Mouse (Mus musculus) kidney, postnatal 25 days (tissue): ENCODE data around the gene Mpz.
A peak's percentile ranks its signal among the peaks of the same experiment; 100 is the strongest.

Experiments
- DNase-seq, 2 experiments: peaks; one replicate each; pipeline ENCODE4 v3.0.0; 2021; ENCODE audit warnings: mixed read lengths in 2 of 2

Gene Mpz

DNA sequence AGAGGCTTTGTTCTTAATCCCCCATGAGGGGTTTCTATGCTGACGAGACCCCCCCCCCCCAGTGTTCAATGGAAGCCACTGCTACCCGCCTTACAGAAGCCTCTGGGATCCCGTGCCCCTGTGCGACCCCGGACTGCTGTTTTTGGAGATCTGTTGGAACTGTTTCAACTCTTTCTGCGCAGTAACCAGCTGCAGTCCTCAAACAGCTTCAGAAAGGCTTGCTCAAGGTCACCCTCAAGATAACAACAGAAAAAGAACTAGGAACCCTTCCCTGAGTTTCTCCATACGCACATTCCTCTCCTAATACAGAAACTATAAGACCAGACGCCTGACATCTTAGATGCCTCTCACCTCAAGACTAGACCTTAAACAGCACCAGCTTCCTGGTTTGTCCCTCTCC is 38.5 kb downstream of the Mpz start:
- DNase-seq, result peak in 1 of 2 experiments; percentile 24

DNA sequence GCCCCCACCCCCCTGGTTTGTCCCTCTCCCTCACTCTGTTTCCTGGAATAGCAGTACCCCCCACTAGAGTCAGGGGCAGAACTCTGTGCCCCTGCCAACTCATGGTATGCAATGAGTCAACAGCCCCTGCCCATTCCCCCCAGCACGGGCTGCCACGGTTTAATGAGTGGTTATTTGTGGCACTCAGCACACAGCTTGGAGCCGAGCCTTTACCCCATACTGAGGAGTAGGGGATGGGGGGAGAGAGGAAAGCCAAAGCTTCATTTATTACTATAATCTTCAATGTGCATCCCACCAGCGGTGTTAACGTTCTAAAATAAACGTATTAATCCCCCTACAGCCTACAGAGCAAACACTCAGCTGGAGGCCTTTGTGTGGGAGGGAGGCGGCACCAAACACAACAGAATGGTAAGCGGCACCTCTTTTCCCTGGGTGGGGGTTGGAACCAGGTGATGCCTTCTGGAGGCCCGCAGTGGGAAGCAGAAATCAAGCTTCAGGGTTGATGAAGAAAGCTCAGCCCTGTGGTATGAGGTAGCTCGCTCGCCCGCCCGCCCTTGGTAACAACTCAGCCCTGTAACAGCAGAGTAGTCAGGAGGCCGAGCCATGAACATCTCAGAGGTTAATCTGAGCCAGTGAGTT is 39.1 kb downstream of the Mpz start:
- no peak for DNase-seq

DNA sequence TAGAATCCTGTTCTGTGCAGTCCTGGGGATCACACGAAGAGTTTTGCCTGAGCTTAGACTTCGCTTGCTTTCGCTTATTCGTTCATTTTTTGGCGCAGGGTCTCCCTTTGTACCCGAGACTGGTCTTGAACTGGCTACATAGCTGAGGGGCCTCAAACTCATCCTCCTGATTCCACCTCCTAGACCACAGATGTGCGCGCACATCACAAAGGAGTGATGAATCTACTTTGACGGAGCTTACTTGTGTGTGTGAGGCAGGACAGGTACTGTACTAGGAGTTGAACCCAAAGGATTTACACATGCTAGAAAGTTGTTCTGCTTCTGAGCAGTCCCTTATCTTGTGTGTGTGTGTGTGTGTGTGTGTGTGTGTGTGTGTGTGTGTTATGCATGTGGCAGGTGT is 40.3 kb downstream of the Mpz start:
- DNase-seq, result no peak

DNA sequence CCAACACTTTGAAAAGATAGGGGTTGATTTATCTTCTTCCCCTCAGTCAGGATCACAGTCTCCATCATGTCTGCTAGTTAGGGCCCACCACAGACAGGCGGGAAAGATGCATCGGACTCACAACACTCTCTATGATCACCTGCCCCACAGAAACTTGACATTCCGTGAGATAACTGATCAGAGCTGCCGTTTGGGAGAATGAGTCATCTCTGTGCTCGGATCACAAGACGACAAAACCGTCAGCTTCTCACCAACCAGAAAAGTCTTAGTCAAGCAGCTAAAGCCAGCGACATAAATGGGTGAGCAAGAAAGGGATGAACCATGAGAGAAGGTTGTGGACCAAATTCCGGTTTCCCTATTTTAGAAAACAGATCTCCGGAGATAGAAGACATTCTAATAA is 41.8 kb downstream of the Mpz start:
- DNase-seq, result no peak

DNA sequence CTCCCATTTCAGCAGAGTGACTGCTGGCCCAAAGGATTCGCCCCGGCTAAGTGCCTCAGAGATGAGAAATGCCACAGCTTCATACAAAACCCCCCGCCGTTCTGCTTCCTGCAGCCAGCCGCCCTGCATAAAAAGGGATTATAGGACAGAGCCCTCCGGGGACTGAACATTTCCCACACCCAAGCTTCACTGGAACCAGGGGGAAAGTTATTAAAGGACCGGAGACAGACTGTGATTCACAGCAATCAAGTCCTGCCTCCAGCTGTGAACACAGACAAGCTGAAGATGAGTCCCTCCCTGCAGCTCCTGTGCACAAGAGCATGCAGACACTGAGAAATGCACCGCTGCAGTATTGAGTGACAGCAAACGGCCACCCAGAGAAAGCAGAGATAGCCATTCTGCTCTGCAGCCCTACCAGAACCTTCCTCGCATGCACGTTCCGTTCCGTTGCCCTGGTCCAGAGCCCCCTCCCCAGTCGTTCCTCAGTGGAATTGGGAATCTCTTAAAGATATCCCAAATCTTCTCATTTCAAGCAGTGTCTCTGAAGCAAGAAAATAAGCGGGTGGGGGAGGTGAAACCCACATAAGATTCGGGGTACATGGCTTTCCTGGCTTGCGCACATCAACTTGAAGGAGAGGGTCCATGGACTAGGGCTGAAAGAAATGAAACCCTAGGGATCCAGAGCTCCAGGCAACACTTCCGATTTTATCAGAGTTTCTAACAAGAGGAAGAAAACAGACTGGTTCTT is 42.8 kb downstream of the Mpz start:
- DNase-seq, result no peak

DNA sequence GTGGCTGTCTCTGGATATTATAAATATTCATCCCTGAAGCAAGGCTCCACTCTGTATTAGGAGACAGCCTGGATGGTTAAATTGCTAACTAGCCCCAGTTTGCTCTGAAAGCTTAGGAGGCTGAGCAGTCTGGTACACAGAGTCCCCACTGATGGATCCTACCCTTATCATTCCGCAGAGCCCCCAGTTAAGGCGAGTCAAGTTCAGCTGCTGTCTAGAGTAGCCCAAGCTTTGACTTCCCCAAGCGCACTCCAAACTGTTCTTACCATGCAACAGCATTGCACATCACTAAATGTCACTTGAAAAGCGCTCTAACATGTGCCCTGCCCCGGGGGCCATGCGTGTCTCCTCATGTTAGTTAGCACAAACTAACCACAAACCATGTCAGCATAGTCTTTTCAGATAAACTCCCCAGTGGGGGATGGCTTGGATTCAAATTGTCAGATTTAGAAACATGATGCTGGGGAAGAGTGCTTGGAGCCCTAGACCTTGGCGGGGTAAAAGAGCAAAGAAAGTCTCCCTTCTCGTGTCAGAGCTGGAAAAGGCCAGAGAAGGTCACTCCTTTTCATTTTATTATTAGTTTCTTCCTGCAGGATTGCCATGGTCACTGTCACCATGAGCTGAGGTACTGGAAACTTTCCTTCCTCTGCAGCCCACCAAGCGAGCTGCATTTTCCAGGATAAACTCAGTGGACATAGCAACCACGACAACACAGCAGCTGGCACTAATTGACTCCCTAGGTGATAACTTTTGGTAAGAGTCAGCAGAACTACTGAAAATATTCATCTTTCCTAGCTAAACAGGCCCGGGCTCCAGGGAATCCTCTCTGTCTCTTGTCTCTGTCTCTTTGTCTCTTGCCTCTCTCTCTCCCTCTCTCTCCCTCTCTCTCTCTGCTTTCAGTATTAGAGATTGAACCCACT is 43.7 kb downstream of the Mpz start:
- DNase-seq, result no peak

DNA sequence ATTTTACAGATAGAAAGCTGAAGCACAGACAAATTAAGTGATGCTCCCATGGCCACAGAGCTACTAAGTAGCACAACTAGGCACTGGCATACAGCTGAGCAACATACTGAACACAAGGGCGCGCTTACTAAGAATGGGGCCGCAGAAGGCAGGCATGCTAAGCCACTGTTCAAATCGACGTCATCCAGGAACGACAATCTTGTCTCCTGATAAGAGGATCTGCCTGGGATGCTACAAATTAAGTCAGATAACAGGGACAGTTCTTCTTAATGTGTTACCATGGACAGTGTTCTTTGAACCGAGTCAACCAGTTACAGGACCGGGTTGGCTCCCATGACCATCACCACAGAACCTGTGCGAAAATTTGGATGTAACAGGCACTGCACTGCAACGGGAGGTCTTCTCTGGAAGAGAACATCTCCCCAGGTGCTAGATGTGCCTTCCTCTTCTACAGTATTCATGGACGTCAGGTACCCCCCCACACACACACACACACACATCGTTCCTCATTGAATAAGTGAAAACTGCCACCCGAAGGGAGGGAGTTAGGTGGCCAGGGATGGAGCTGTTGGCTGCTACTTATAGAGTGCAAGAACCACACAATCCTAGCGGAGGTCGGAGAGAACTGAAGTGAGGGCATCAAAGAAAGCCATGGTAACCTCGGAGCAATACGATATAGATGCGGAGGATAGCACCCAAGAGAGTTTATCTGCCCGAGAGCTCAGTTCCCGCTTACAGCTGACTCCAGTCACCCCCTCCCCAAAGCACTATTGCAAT is 44.7 kb downstream of the Mpz start:
- no peak for DNase-seq

DNA sequence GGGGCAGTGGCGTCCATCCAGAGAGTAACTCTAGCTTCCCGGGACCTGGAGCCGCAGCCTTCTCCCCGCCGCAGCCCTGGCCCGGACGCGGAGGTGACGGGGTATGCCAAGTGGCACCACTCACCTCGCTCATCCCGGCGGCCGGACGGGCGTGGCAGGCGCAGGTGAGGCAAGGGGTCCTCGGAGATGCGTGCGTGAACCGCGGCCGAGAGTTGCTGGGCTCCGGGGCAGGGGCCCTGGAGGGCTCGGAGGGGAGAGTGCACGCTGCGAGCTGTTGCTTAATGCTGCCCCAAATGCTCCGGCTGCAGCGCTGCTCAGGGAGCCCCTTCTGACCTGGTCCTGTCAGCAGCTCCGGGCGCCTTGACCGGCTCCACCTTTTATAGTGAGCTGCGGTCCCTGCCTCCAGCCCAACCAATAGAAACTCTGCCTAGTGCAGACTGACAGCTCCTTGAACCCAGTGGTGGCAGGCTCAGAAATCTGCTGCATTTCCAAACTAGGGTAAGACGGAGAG is 45.4 kb downstream of the Mpz start, which contains the start of gene Pcp4l1:
TSS of gene Pcp4l1 (minus strand) at position 382 of the 511 bp plus-strand sequence.
- DNase-seq, result peak; percentile 56 to 76

DNA sequence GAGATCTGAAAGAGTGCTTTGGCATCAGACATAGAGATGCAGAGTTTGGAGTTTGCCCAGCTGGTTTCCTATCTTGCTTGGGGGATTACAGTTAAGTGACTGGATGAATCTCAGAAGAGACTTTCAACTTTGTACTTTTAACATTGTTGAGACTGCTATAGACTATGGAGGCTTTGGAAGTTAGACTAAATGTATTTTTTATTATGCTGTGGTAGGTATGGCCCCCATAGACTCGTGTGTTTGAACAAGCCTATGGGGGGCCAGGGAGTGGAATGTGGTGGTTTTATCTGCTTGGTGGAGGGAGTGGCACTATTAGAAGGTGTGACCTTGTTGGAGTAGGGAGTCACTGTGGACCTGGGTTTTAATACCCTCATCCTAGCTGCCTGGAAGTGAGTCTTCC is 49.0 kb downstream of the Mpz start:
- no peak for DNase-seq

DNA sequence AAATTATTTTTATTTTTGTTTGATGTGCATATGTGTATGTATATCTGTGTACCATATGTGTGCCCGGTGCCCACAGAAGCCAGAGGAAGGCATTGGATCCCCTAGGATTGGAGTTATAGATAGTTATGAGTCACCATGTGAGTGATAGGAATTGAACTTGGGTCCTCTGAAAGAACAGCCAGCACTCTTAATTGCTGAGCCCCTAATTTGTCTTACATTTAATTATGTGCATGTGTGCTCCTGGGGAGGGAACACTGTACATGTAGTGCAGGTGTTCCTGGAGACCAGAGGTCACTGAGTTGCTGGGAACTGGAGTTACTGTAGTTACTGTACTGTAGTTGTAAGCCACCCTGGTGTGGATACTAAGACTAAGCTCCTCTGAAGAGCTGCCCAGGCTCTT is 50.3 kb downstream of the Mpz start:
- no peak for DNase-seq

DNA sequence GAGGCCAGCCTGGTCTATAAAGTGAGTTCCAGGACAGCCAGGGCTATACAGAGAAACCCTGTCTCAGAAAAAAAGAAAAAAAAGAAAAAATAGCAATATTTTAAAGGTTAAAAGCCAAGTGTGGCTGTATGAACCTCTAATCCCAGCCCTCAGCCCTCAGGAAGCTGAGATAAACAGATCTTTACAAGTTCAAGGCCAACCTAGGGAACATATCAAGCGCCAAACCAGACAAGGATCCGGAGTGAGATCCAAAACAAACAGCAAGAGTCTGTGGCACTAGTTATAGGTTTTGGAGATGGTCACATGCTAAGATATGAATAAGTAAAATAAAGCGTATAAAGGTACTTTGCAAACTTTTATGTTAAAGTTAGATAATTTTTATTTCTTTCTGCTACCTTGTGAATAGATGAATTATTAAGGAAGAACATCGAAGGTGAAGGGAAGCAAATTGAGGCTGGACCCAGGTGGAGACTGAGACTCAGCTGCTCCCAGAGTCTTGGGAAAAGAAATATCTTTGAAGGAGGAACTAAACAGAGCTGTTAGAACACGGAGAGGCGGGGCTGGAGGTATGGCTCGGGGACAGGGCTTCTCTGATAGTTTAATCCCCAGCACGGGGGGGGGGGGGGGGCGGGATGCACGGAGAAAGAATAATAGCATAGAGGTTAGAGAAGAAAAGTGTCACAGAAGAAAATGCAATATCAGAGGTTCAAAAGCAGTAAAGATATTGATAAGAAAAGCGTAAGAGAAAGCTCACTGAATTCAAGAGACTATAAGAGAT is 53.1 kb downstream of the Mpz start:
- DNase-seq, result no peak

DNA sequence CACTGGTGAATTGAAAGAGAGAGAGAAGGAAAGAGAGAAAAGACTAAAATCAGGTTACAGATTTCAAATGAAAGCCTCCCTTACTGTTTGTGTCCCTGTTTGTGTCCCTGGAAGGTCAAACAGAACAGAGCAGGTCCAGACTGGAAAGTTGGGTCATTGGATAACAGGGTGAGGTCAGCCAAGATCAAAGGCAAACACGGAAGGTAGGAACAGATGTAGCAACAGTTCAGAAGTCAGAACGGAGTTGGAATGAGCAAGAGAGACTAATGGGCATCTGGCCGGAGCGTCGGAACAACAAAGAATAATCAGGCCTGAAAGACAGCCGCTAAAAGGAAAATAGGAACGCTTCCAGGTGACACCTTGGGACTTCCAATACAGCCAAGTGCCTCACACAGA is 53.7 kb downstream of the Mpz start:
- DNase-seq, result peak in 1 of 2 experiments; percentile 40

DNA sequence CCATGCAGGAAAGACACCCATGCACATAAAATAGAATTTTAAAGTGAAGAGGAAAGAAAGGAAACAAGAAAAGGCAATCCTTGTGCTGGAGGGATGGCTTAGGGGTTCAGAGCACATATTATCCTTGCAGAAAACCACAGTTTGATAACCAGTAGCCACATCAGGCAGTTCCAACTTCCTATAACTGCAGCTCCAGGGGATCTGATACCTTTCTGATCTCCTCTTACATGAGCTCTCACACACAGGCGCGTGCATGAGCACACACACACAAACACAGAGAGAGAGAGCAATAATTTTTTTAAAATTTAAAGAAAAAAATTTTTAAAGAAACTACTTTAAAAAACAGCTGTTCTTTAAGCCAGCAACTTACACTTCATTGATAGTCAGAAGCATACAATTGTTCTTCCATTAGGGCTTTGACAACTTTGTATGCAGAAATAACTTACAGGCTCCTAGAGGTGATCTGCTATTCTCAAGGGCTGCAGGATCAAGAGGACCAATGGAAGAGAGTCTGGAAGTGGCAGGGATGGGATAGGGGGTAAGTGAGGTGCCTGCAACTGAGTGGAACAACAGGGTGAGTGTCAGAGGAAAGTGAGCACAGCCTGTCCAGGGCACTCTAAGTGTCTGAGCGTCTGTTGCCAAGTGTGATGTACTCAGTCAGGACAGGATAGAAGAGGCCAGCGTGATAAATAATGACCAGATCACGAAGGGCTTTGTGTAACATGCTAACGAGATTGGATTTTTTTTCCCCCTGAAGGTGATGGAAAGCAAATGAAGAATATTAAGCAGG is 55.4 kb downstream of the Mpz start:
- no peak for DNase-seq

DNA sequence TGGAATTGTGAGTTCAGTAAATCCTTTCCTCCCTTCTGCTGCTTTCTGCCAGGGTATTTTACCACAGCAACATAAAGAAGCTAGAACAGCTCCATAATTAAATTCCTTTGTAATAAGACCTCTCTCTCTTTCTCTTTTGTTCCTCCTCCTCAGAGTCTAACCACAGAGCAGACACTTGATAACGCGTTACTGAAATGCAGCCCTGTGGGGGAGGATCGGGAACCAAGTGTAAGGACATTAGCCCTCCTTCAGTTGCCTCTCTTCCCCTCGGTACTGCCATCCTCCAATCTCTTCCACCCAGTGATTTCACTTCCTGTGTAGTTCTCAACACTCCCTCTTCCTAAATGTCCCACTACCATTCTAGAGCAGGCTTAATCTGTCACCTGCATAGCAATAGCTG is 58.9 kb downstream of the Mpz start:
- no peak for DNase-seq
